9 mouse cellular contexts compared by ENCODE assay signal in genomic region chr16:13193663-13194071, GRCm38 (mm10).
DNase-seq lines count a peak whose midpoint lies in the region; ATAC-seq and TF ChIP-seq lines count a peak whose summit lies in the region.
"Had no signal": no experiment of that assay in that cellular context is flagged by ENCODE, and none has a peak within 500 bp of the region (broad histone marks: within the 10 kb centered on the region; RNA-seq: fewer than 3 reads in every experiment).

No protein-coding gene starts in this region.

- TF ChIP-seq POLR2A in cortical plate, adult 2 months (IDR thresholded peaks at IDR 0.05; ENCODE audit: extremely low read depth, insufficient read depth, low read length) = no peak; the same call in 1 of the 2 replicates

- no peak overlapping the region for H3K4me3 ChIP-seq in cortical plate, adult 2 months (ENCODE audit: insufficient read depth, low read length)
- H3K4me3 ChIP-seq: liver, embryonic 13.5 days had no signal

- TF ChIP-seq CTCF in cortical plate, adult 2 months (IDR thresholded peaks at IDR 0.05; ENCODE audit: extremely low read depth, insufficient read depth, low read length) = no peak

- H3K4me1 ChIP-seq in cortical plate, adult 2 months (ENCODE audit: control insufficient read depth, insufficient read depth, low read length) = peaks cover 23% of the 10 kb centered on the region

- intact Hi-C loops in heart, postnatal 14 days (cut with DNase I) = loop anchor here (5.0 kb wide), 1 partner anchor 64 kb away; the partner anchor contains the start of gene Mrtfb

- peak; percentile 45 for ATAC-seq in frontal cortex, adult (ENCODE audit: low TSS enrichment)

- no peak for DNase-seq in frontal cortex, postnatal 25 days (ENCODE audit: low spot score in 2 of 2)
- peak; percentile 27 to 54 for DNase-seq in heart, postnatal 14 days
- peak; percentile 28 for DNase-seq in lung, postnatal 36 days
- no peak for DNase-seq in kidney, adult 18-20 months
- no peak for DNase-seq in kidney, postnatal 36 days
- DNase-seq in kidney, adult 11 months = no peak
- DNase-seq: liver, embryonic 13.5 days had no signal

- H3K27ac ChIP-seq in cortical plate, adult 2 months (ENCODE audit: insufficient read depth, low read length) = peak overlapping the region; percentile 88
- H3K27ac ChIP-seq: liver, embryonic 13.5 days had no signal

Comparison
In these comparisons a context has a peak if more than half of its experiments do, and no peak if none do; other contexts are left out.
1. DNase-seq: peak in heart, postnatal 14 days (2 of 2) and lung, postnatal 36 days (single experiment); none in frontal cortex, postnatal 25 days (0 of 2), kidney, adult 18-20 months (single experiment), kidney, postnatal 36 days (0 of 2) and kidney, adult 11 months (single experiment).